Mouse (Mus musculus) ES-E14 (cell line): ENCODE data around the gene Furin.

Experiments used
- CHD2 ChIP-seq: IDR thresholded peaks from 2 replicates; pipeline ENCODE4 v1.6.1; 2014; ENCODE audit warnings: mild to moderate bottlenecking, low read depth, low read length, inconsistent platforms
- ZC3H11A ChIP-seq: IDR thresholded peaks from 2 replicates; pipeline ENCODE4 v1.6.1; 2012; ENCODE audit warnings: low read depth, mild to moderate bottlenecking, inconsistent platforms, low read length, borderline replicate concordance
- ZNF384 ChIP-seq: IDR thresholded peaks from 2 replicates; pipeline ENCODE4 v1.6.1; 2012; ENCODE audit warnings: low read depth, low read length, inconsistent platforms

GRCm38 (mm10) chr7:80450354-80450753, 45.1 kb upstream of the Furin start:
- TF ChIP-seq CHD2 (no peak), ZNF384 (no peak), ZC3H11A (no peak)
